Mouse (Mus musculus): ENCODE results near the gene Cog3. TPM values are rescaled to one million over a fixed set of nuclear protein-coding genes. Genes with fewer than 3 reads are reported as not detected.

The Cog3 gene
- polyA plus RNA-seq, 1 experiment from 2014 or later = 24.1 TPM

DNA sequence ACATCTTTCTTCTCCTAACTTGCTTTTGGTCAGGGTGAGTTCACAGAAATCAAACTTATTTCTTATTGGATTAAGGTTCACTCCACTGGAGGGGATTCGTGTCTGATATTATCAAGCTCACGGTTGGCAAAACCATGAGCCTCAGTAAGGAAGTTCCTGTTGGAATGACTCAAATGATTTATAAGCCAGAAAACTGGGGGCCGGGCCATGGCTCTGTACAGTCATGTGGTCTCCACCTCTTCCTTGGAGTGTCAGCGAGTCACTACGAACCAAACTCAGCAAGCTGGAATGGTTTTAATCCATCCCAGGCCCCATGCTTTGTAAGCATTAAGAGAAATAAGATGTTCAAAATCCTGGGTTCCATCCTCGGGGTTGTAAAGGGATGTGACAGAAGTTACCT, 2.7 kb upstream of the Cog3 start:
- peaks cover 2% of the 10 kb centered on the region for H3K36me3 ChIP-seq (replicated peaks)
- 87% methylated on average over 6 of the region's 6 CpGs for WGBS

DNA sequence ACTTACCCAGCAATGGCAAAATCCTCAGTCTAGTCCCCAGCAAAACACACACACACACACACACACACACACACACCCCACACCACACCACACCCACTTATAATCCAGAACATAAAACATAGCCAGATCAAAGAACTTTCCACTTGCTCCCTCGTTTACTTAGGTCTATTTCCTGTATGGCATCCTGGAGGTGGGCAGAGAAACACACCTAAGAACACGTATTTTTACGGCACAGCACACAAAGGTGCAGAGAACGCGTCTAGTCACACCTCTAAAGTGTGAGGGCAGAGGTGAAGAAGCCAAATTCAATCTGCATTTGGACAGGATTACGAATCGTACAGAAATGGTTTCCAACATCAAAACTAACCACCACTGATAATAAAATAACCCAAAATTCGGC, 1.1 kb downstream of the Cog3 start:
- WGBS = 77% methylated on average over 8 of the region's 8 CpGs
- Histone ChIP-seq H3K27ac (no peak overlapping the region), H3K27me3 (0 out of 2 replicates have a peak, but pooled peaks cover 11% of the 10 kb centered on the region), H3K4me3 (replicated peaks) (peak overlapping the region; percentile 97), H3K4me2 (peak overlapping the region; percentile 89), H3K4me1 (peaks cover 30% of the 10 kb centered on the region), H3K9me3 (no peaks in the 10 kb centered on the region), H3K36me3 (replicated peaks) (peaks cover 7% of the 10 kb centered on the region; the same call in 1 of the 2 replicates), H3K9ac (peak overlapping the region; percentile 90)
- no peak for ATAC-seq (ENCODE audit: low FRiP score)

More for the DNA sequence above, 2.7 kb upstream of the Cog3 start:
- Histone ChIP-seq H3K27me3 (0 out of 2 replicates have a peak, but pooled peaks cover 11% of the 10 kb centered on the region), H3K27ac (no peak overlapping the region), H3K9ac (no peak overlapping the region), H3K9me3 (no peaks in the 10 kb centered on the region), H3K4me1 (peaks cover 19% of the 10 kb centered on the region), H3K4me3 (replicated peaks) (no peak overlapping the region), H3K4me2 (no peak overlapping the region)
- no peak for ATAC-seq (ENCODE audit: low FRiP score)

DNA sequence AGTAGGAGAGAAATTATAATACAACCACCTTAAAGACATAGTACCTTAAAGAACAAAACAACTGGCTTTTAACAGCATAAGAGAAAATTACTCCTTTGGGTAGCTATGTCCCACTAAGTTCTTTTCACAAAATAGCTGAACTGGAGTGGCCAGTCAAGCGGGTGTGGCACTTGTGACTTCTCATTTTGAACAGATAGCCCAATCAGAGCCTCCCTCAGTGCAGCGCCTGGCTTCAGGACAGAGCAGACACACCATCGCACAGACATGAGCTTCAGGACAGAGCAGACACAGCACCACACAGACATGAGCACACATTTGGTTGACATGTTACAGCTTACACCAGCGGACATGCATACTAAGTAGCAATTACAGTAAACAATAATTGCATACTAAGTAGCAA, 3.3 kb downstream of the Cog3 start:
- H3K4me1 ChIP-seq = peaks cover 30% of the 10 kb centered on the region
- no peak overlapping the region for H3K9ac ChIP-seq
- H3K4me2 ChIP-seq = no peak overlapping the region
- 85% methylated on average over 4 of the region's 4 CpGs for WGBS
- no peaks in the 10 kb centered on the region for H3K9me3 ChIP-seq
- ATAC-seq (ENCODE audit: low FRiP score) = no peak
- no peaks in the 10 kb centered on the region for H3K27me3 ChIP-seq
- H3K27ac ChIP-seq = no peak overlapping the region
- H3K4me3 ChIP-seq (replicated peaks) = no peak overlapping the region
- peaks cover 17% of the 10 kb centered on the region for H3K36me3 ChIP-seq (replicated peaks)

DNA sequence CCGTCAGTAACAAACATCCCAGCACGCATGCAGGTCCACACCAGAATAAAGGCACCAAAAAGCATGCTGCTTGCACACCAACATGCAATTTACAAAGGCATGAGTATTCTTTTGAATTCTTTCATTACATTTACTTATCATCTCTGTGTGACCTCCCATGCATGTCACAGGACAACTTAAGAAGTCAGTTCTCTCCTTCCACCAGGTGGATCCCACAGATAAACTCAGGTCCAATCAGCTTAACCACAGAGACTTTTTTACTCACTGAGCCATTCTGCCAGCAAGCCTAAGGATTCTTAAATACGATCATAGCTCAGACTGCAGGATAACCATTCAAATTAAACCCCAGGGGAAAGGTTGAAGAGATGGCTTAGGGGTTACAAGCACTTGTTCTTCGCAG, 5.2 kb downstream of the Cog3 start:
- no peaks in the 10 kb centered on the region for H3K9me3 ChIP-seq
- no peaks in the 10 kb centered on the region for H3K27me3 ChIP-seq
- H3K36me3 ChIP-seq (replicated peaks) = peaks cover 28% of the 10 kb centered on the region
- no peak overlapping the region for H3K4me2 ChIP-seq
- H3K4me1 ChIP-seq = peaks cover 30% of the 10 kb centered on the region
- no peak overlapping the region for H3K9ac ChIP-seq
- H3K4me3 ChIP-seq (replicated peaks) = no peak overlapping the region
- 95% methylated on average over 4 of the region's 4 CpGs for WGBS
- no peak for ATAC-seq (ENCODE audit: low FRiP score)
- H3K27ac ChIP-seq = no peak overlapping the region

DNA sequence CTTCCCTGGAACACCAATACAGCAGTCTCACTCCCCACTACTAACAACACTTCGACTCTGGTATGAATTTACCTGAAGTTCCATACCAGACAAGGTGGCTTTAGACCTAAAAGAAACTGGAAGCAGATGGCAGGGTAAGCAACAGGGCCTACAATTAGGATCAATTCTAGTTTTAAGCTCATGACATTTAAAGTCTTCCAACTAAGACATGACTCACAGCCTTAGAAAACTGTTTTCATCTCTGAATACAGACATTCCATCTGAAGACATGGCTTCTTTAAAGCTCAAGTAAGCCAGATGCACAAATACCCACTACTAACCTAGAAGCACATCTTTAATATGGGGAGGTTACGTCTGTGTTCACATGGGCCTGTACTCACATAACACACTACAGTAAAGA, 6.4 kb downstream of the Cog3 start:
- no peak for ATAC-seq (ENCODE audit: low FRiP score)
- Histone ChIP-seq H3K4me2 (no peak overlapping the region), H3K9me3 (no peaks in the 10 kb centered on the region), H3K4me1 (peaks cover 20% of the 10 kb centered on the region), H3K9ac (no peak overlapping the region), H3K4me3 (replicated peaks) (no peak overlapping the region), H3K27me3 (no peaks in the 10 kb centered on the region), H3K36me3 (replicated peaks) (peaks cover 30% of the 10 kb centered on the region), H3K27ac (no peak overlapping the region)
- WGBS = 95% methylated on average over 2 of the region's 2 CpGs

DNA sequence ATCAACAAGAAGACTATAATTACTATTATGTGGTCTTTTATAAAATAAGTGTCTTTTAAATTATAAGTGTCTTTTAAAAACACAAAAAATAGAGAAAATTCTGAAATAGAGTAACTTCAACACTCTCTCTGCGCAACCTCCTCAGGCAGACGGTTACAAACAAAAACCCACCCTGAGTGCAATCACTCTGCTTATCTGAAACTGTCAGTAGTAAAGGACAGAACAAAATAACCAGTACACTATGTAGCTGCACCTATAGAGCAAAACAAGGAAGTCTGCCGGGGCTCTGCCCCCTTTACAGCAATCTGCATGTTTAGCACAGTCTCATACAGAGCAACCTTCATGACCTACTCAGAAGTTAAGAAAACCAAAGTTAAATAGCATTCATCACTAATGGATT, 12.4 kb downstream of the Cog3 start:
- Histone ChIP-seq H3K4me3 (replicated peaks) (no peak overlapping the region), H3K9ac (no peak overlapping the region), H3K27ac (no peak overlapping the region), H3K36me3 (replicated peaks) (peaks cover 57% of the 10 kb centered on the region), H3K4me2 (no peak overlapping the region), H3K27me3 (no peaks in the 10 kb centered on the region), H3K4me1 (no peaks in the 10 kb centered on the region), H3K9me3 (no peaks in the 10 kb centered on the region)
- WGBS = 91% methylated on average over 3 of the region's 3 CpGs
- no peak for ATAC-seq (ENCODE audit: low FRiP score)

DNA sequence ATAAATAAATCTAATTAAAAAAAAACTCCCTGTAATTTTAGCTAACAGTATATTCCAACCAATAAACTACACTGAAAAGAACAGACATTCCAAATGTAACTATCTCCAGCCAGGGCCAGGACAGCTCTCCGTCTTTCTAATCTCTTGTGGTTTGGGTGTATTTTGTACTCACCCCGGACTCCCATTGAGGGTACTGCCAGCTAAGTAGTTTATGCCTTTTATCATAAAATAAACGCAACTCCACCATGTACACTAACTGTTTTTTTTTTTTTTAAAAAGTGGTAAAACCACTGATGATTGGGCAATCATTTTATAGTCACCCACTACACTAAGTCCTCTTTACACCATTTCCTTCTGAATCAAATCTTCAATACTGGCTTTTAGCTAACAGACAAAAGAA, 18.7 kb downstream of the Cog3 start:
- H3K27me3 ChIP-seq = no peaks in the 10 kb centered on the region
- peaks cover 55% of the 10 kb centered on the region for H3K36me3 ChIP-seq (replicated peaks)
- no peaks in the 10 kb centered on the region for H3K4me1 ChIP-seq
- H3K9me3 ChIP-seq = no peaks in the 10 kb centered on the region
- WGBS = 95% methylated on average over 3 of the region's 3 CpGs
- ATAC-seq (ENCODE audit: low FRiP score) = no peak
- H3K27ac ChIP-seq = no peak overlapping the region
- no peak overlapping the region for H3K4me3 ChIP-seq (replicated peaks)
- H3K9ac ChIP-seq = no peak overlapping the region
- H3K4me2 ChIP-seq = no peak overlapping the region

DNA sequence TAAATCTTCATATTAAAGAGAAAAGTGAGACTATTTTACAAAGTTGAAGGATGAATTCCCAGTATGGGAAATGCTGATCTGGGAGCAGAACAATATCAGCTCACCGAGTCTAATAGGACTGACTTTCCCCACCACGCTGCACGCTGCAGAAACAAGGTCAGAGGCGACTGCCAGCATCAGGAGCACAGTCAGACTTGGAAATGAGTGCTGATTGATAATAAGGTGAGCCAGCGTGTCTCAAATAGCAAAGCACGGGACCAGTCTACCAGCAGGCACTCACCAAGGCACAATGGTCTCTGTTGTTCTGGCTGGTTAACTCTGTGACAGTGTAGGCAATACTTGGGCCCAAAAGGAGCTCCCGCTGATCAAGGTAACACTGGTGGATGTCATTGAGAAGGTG, 21.7 kb downstream of the Cog3 start:
- Histone ChIP-seq H3K27ac (no peak overlapping the region), H3K9me3 (no peaks in the 10 kb centered on the region), H3K4me2 (no peak overlapping the region), H3K4me1 (no peaks in the 10 kb centered on the region), H3K27me3 (no peaks in the 10 kb centered on the region), H3K9ac (no peak overlapping the region), H3K36me3 (replicated peaks) (peaks cover 64% of the 10 kb centered on the region), H3K4me3 (replicated peaks) (no peak overlapping the region)
- WGBS = 87% methylated on average over 7 of the region's 7 CpGs
- no peak for ATAC-seq (ENCODE audit: low FRiP score)

DNA sequence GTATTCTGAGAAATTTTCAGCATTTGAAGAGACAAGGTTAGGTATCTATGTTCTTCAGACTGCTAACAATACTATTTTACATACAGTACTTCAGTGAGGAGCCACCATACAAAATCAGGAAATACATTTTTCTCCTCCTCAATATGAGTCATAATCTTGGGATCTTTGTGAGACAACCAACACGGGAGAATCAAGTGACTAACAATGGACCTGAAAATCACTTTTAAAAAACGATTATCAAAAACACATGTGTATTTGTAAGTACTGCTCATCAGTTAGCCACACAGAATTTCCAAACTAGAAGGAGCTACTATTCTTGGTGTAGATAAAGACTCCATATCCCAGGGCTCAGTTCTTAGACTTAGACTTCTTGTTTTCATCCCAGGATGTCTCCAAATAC, 23.0 kb downstream of the Cog3 start:
- no peak for ATAC-seq (ENCODE audit: low FRiP score)
- Histone ChIP-seq H3K36me3 (replicated peaks) (peaks cover 63% of the 10 kb centered on the region), H3K9me3 (no peaks in the 10 kb centered on the region), H3K27ac (no peak overlapping the region), H3K27me3 (no peaks in the 10 kb centered on the region), H3K4me3 (replicated peaks) (no peak overlapping the region), H3K4me2 (no peak overlapping the region), H3K9ac (no peak overlapping the region), H3K4me1 (no peaks in the 10 kb centered on the region)
- WGBS = 84% methylated on average over 2 of the region's 2 CpGs

DNA sequence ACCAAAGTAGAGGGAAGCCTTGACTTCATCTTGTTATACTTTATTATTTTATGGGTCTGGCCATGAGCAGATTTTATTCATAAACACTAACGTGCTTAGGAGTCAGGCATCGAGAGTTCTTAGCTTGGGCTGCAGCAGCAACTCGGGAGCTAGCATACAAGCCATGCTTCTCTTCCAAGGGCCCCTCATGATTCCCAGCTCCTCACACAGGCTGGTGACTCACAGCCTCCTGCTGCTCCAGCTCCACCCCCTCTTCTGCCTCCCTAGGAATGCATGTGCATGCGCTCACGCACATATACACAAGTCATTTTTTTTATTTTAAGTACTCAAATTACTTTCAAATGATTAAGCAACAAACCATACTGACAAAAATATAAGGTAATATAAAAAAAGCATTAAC, 26.2 kb downstream of the Cog3 start:
- no peak overlapping the region for H3K9ac ChIP-seq
- no peak overlapping the region for H3K4me3 ChIP-seq (replicated peaks)
- no peaks in the 10 kb centered on the region for H3K4me1 ChIP-seq
- no peak for ATAC-seq (ENCODE audit: low FRiP score)
- no peak overlapping the region for H3K4me2 ChIP-seq
- no peaks in the 10 kb centered on the region for H3K27me3 ChIP-seq
- H3K9me3 ChIP-seq = no peaks in the 10 kb centered on the region
- H3K27ac ChIP-seq = no peak overlapping the region
- WGBS = 92% methylated on average over 5 of the region's 5 CpGs
- H3K36me3 ChIP-seq (replicated peaks) = peaks cover 62% of the 10 kb centered on the region

DNA sequence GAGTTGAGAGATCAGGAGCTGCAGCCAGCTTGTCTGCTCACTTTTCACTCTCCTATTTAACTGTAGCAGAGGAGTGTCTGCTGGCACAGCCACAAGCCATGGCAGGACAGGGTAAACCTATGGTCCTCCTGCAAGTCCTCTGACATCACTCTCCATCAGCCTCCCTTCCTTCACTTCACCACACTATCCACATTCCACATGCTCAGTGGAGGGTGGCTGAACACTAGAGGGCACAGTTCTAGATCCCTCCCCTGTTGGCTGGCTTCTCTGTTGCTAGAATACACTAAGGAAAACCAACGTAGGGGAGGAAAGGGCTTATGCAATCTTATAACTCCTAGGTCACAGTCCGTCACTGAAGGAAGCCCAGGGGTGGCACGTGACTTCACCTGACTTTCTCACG, 27.3 kb downstream of the Cog3 start:
- Histone ChIP-seq H3K4me1 (no peaks in the 10 kb centered on the region), H3K9ac (no peak overlapping the region), H3K27me3 (no peaks in the 10 kb centered on the region), H3K36me3 (replicated peaks) (peaks cover 61% of the 10 kb centered on the region), H3K4me3 (replicated peaks) (no peak overlapping the region), H3K27ac (no peak overlapping the region), H3K4me2 (no peak overlapping the region), H3K9me3 (no peaks in the 10 kb centered on the region)
- WGBS = 79% methylated on average over 4 of the region's 4 CpGs
- no peak for ATAC-seq (ENCODE audit: low FRiP score)

DNA sequence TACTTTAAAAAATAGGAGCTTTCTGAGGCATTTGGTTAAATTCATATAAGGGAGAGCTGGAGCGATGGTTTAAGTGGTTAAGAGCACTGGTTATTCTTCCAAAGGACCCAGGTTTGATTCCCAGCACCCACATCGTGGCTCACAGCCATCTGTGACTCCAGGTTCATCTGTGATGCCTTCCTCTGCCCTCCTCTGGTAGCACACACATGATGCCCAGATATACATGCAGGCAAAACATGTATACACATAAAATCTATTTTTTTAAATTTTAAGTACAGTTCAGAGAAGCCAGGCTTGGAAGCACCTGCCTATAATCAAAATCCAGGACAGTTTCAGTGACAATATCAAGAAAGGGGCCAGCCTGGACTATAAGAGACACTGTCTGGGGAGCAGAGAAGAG, 31.5 kb downstream of the Cog3 start:
- H3K4me1 ChIP-seq = no peaks in the 10 kb centered on the region
- no peaks in the 10 kb centered on the region for H3K27me3 ChIP-seq
- H3K36me3 ChIP-seq (replicated peaks) = peaks cover 73% of the 10 kb centered on the region
- H3K27ac ChIP-seq = no peak overlapping the region
- H3K9me3 ChIP-seq = no peaks in the 10 kb centered on the region
- no peak overlapping the region for H3K4me2 ChIP-seq
- no peak overlapping the region for H3K4me3 ChIP-seq (replicated peaks)
- WGBS = 95% methylated on average over 2 of the region's 2 CpGs
- H3K9ac ChIP-seq = no peak overlapping the region
- ATAC-seq (ENCODE audit: low FRiP score) = no peak

DNA sequence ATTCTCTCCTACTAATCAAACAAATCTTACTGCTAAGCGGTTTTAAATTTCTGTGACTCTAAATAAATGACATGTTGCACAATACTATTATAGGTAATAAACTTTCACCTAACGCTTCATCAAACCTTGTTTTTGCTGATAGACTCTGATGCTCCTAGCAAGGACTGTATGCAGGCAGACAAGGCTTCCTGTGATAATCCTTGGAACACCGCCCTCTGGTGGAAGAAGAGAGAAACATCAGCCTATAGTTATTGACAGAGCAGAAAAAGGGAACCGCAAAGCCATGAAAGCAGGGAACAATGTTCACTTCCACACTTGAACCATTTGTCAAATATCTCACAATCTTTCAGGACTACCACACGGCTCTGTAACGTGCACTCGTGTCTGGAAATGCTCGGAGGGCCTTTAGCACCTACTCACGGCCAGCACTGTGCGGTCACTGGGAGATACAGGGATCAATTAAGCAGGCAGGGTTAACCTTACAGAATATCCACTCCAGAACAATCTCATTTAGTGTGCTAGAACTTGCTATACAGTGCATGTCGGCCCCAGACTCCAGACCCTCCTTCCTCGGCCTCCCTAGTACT, 32.2 kb downstream of the Cog3 start:
- H3K27me3 ChIP-seq = no peaks in the 10 kb centered on the region
- H3K36me3 ChIP-seq (replicated peaks) = peaks cover 72% of the 10 kb centered on the region
- H3K4me2 ChIP-seq = no peak overlapping the region
- no peaks in the 10 kb centered on the region for H3K9me3 ChIP-seq
- H3K27ac ChIP-seq = no peak overlapping the region
- 63% methylated on average over 12 of the region's 12 CpGs for WGBS
- H3K4me1 ChIP-seq = no peaks in the 10 kb centered on the region
- ATAC-seq (ENCODE audit: low FRiP score) = peak; percentile 44; the same call in 1 of the 2 replicates
- H3K4me3 ChIP-seq (replicated peaks) = no peak overlapping the region
- H3K9ac ChIP-seq = no peak overlapping the region
